Mouse (Mus musculus) embryonic facial prominence, embryonic 15.5 days (tissue): ENCODE measurements at regions not wholly inside any gene's neighbourhood (a gene's known extent, or its start where the extent isn't known, plus 50 kb on each side); places are given as distances from the start of the nearest gene placed in this dataset.

Experiments
- ATAC-seq: fragments of 200-750 bp; cut with Nextera tagmentation; 2 replicates; pipeline ENCODE4 v1.8.0; 2017; ENCODE audit warnings: low read depth, moderate TSS enrichment; ENCODE audit not compliant: insufficient number of reproducible peaks, low FRiP score, low TSS enrichment
- H3K27ac ChIP-seq: fragments of 300-500 bp; sonication (generic); replicated peaks from 2 replicates; pipeline ENCODE4 v1.5.1; 2015; ENCODE audit warnings: mild to moderate bottlenecking, inconsistent platforms
- H3K27me3 ChIP-seq: fragments of 300-500 bp; sonication (generic); 2 replicates; pipeline ENCODE4 v1.6.1; 2015; ENCODE audit warnings: inconsistent platforms
- H3K36me3 ChIP-seq: fragments of 300-500 bp; sonication (generic); 2 replicates; pipeline ENCODE4 v1.6.1; 2015; ENCODE audit warnings: mild to moderate bottlenecking, inconsistent platforms
- H3K4me1 ChIP-seq: fragments of 300-500 bp; sonication (generic); 2 replicates; pipeline ENCODE4 v1.6.1; 2015; ENCODE audit warnings: inconsistent platforms
- H3K4me2 ChIP-seq: fragments of 300-500 bp; sonication (generic); replicated peaks from 2 replicates; pipeline ENCODE4 v1.6.1; 2015; ENCODE audit warnings: mild to moderate bottlenecking, inconsistent platforms
- H3K4me3 ChIP-seq: fragments of 300-500 bp; sonication (generic); replicated peaks from 2 replicates; pipeline ENCODE4 v1.5.1; 2015; ENCODE audit warnings: mild to moderate bottlenecking, inconsistent platforms
- H3K9ac ChIP-seq: fragments of 300-500 bp; sonication (generic); 2 replicates; pipeline ENCODE4 v1.6.1; 2015; ENCODE audit warnings: inconsistent platforms
- H3K9me3 ChIP-seq: fragments of 300-500 bp; sonication (generic); replicated peaks from 2 replicates; pipeline ENCODE4 v1.6.1; 2016; ENCODE audit warnings: inconsistent platforms
- WGBS: fragments of 180-500 bp; shearing (Covaris S2); methylation state at CpG from one replicate; pipeline ENCODE4 v1.1.7; 2015; 5-methylcytosine and 5-hydroxymethylcytosine counted together

GRCm38 (mm10) chr16:75104894-75105293, 481.0 kb downstream of the Lipi start:
- H3K9me3 ChIP-seq: no peaks in the 10 kb centered on the region
- H3K27ac ChIP-seq: no peak overlapping the region
- ATAC-seq: no peak
- H3K4me1 ChIP-seq: no peaks in the 10 kb centered on the region
- no peak overlapping the region for H3K4me2 ChIP-seq
- no peak overlapping the region for H3K4me3 ChIP-seq
- 34% methylated on average over 6 of the region's 6 CpGs for WGBS
- H3K36me3 ChIP-seq: no peaks in the 10 kb centered on the region
- H3K27me3 ChIP-seq: no peaks in the 10 kb centered on the region
- H3K9ac ChIP-seq: no peak overlapping the region

- Histone ChIP-seq H3K36me3 (no peaks in the 10 kb centered on the region), H3K4me3 (no peak overlapping the region), H3K4me1 (no peaks in the 10 kb centered on the region), H3K27ac (no peak overlapping the region), H3K9ac (no peak overlapping the region), H3K27me3 (no peaks in the 10 kb centered on the region), H3K4me2 (peak overlapping the region; percentile 40; the same call in 1 of the 2 replicates), H3K9me3 (no peaks in the 10 kb centered on the region)
- WGBS: 52% methylated on average over 6 of the region's 6 CpGs
- ATAC-seq: no peak
Measured at GRCm38 (mm10) chr16:75093163-75093562, 492.7 kb downstream of the Lipi start.

GRCm38 (mm10) chr16:75092471-75093130, 493.3 kb downstream of the Lipi start:
- Histone ChIP-seq H3K4me2 (peak overlapping the region; percentile 40), H3K9ac (no peak overlapping the region), H3K36me3 (no peaks in the 10 kb centered on the region), H3K4me1 (no peaks in the 10 kb centered on the region), H3K4me3 (peak overlapping the region; percentile 19), H3K27ac (no peak overlapping the region), H3K27me3 (no peaks in the 10 kb centered on the region), H3K9me3 (no peaks in the 10 kb centered on the region)
- no peak for ATAC-seq
- 11% methylated on average over 12 of the region's 12 CpGs for WGBS

GRCm38 (mm10) chr16:75091931-75092330, 493.9 kb downstream of the Lipi start:
- H3K4me3 ChIP-seq: peak overlapping the region; percentile 19
- WGBS: 45% methylated on average over 2 of the region's 2 CpGs
- no peak overlapping the region for H3K9ac ChIP-seq

GRCm38 (mm10) chr16:75089383-75090035, 496.4 kb downstream of the Lipi start:
- Histone ChIP-seq H3K4me2 (no peak overlapping the region), H3K27me3 (no peaks in the 10 kb centered on the region), H3K4me3 (no peak overlapping the region), H3K9me3 (no peaks in the 10 kb centered on the region), H3K9ac (no peak overlapping the region), H3K4me1 (no peaks in the 10 kb centered on the region), H3K27ac (no peak overlapping the region), H3K36me3 (no peaks in the 10 kb centered on the region)
- no peak for ATAC-seq
- WGBS: 59% methylated on average over 6 of the region's 6 CpGs

More at GRCm38 (mm10) chr16:75091931-75092330, 493.9 kb downstream of the Lipi start:
- Histone ChIP-seq H3K4me2 (peak overlapping the region; percentile 40), H3K4me1 (no peaks in the 10 kb centered on the region), H3K36me3 (no peaks in the 10 kb centered on the region), H3K9me3 (no peaks in the 10 kb centered on the region), H3K27ac (no peak overlapping the region), H3K27me3 (no peaks in the 10 kb centered on the region)
- no peak for ATAC-seq

- Histone ChIP-seq H3K4me2 (no peak overlapping the region), H3K9ac (no peak overlapping the region), H3K27ac (no peak overlapping the region), H3K27me3 (no peaks in the 10 kb centered on the region), H3K4me3 (no peak overlapping the region), H3K36me3 (no peaks in the 10 kb centered on the region), H3K4me1 (no peaks in the 10 kb centered on the region), H3K9me3 (no peaks in the 10 kb centered on the region)
- WGBS: 84% methylated on average over 5 of the region's 5 CpGs
- no peak for ATAC-seq
Measured at GRCm38 (mm10) chr16:75088701-75089100, 497.2 kb downstream of the Lipi start.

- Histone ChIP-seq H3K4me2 (no peak overlapping the region), H3K9ac (no peak overlapping the region), H3K4me1 (no peaks in the 10 kb centered on the region), H3K27me3 (no peaks in the 10 kb centered on the region), H3K36me3 (no peaks in the 10 kb centered on the region), H3K27ac (no peak overlapping the region), H3K4me3 (no peak overlapping the region), H3K9me3 (no peaks in the 10 kb centered on the region)
- ATAC-seq: no peak
- WGBS: 73% methylated on average over 5 of the region's 5 CpGs
Measured at GRCm38 (mm10) chr16:75065281-75065680, 520.6 kb downstream of the Lipi start.

- H3K9ac ChIP-seq: no peak overlapping the region
- H3K9me3 ChIP-seq: no peaks in the 10 kb centered on the region
- no peak for ATAC-seq
- H3K36me3 ChIP-seq: no peaks in the 10 kb centered on the region
- no peak overlapping the region for H3K4me2 ChIP-seq
- no peaks in the 10 kb centered on the region for H3K27me3 ChIP-seq
- H3K4me1 ChIP-seq: no peaks in the 10 kb centered on the region
- H3K27ac ChIP-seq: no peak overlapping the region
- no peak overlapping the region for H3K4me3 ChIP-seq
Measured at GRCm38 (mm10) chr16:75052953-75053352, 532.9 kb downstream of the Lipi start.

GRCm38 (mm10) chr16:75045969-75046368, 539.9 kb downstream of the Lipi start:
- no peak overlapping the region for H3K9ac ChIP-seq
- H3K9me3 ChIP-seq: no peaks in the 10 kb centered on the region
- no peak overlapping the region for H3K4me3 ChIP-seq
- WGBS: 87% methylated on average over 2 of the region's 2 CpGs
- no peak overlapping the region for H3K27ac ChIP-seq
- no peak overlapping the region for H3K4me2 ChIP-seq
- H3K27me3 ChIP-seq: no peaks in the 10 kb centered on the region
- H3K4me1 ChIP-seq: no peaks in the 10 kb centered on the region
- ATAC-seq: no peak
- no peaks in the 10 kb centered on the region for H3K36me3 ChIP-seq
